Mouse (Mus musculus) lung, postnatal 0 days (tissue): ENCODE data around the gene Iscu. TPM values are rescaled to one million over a fixed set of nuclear protein-coding genes. Genes with fewer than 3 reads are reported as not detected.
A peak's percentile ranks its signal among the peaks of the same experiment; 100 is the strongest.

Source experiments
- ATAC-seq: fragments of 200-750 bp; cut with Nextera tagmentation; 2 replicates; pipeline ENCODE4 v1.8.0; 2017; ENCODE audit warnings: moderate library complexity
- DNase-seq: peaks from one replicate; pipeline ENCODE4 v3.0.0-alpha.2; 2016; ENCODE audit warnings: low spot score
- H3K27ac ChIP-seq: fragments of 300-500 bp; sonication (generic); 2 replicates; pipeline ENCODE4 v1.5.1; 2014; ENCODE audit warnings: antibody characterized with exemption, mild to moderate bottlenecking, low read length, mixed read lengths
- H3K27me3 ChIP-seq: fragments of 300-500 bp; sonication (generic); replicated peaks from 2 replicates; pipeline ENCODE4 v1.6.1; 2014; ENCODE audit warnings: low read length, mixed read lengths; ENCODE audit not compliant: insufficient read depth
- H3K36me3 ChIP-seq: fragments of 300-500 bp; sonication (generic); 2 replicates; pipeline ENCODE4 v1.6.1; 2014; ENCODE audit warnings: low read length, mixed read lengths; ENCODE audit not compliant: insufficient read depth
- H3K4me1 ChIP-seq: fragments of 300-500 bp; sonication (generic); 2 replicates; pipeline ENCODE4 v1.6.1; 2014; ENCODE audit warnings: antibody characterized with exemption, low read depth, low read length, mixed read lengths; ENCODE audit not compliant: insufficient read depth
- H3K4me2 ChIP-seq: fragments of 300-500 bp; sonication (generic); replicated peaks from 2 replicates; pipeline ENCODE4 v1.6.1; 2014; ENCODE audit warnings: low read depth, mild to moderate bottlenecking, low read length, moderate library complexity, mixed read lengths
- H3K4me3 ChIP-seq: fragments of 300-500 bp; sonication (generic); 2 replicates; pipeline ENCODE4 v1.5.1; 2014; ENCODE audit warnings: low read depth, low read length
- H3K9ac ChIP-seq: fragments of 300-500 bp; sonication (generic); replicated peaks from 2 replicates; pipeline ENCODE4 v1.6.1; 2014; ENCODE audit warnings: low read depth, mild to moderate bottlenecking
- H3K9me3 ChIP-seq: fragments of 300-500 bp; sonication (generic); 2 replicates; pipeline ENCODE4 v1.6.1; 2016; ENCODE audit warnings: low read length, mixed read lengths
- CTCF ChIP-seq: IDR thresholded peaks from 2 replicates; pipeline ENCODE4 v1.5.1; 2016; ENCODE audit warnings: antibody characterized with exemption, mild to moderate bottlenecking
- EP300 ChIP-seq: IDR thresholded peaks from 2 replicates; pipeline ENCODE4 v1.6.1; 2016; ENCODE audit warnings: antibody characterized with exemption, mild to moderate bottlenecking, control low read depth
- WGBS: fragments of 180-500 bp; shearing (Covaris S2); extraction: QIAGEN DNeasy Blood & Tissue Kit; methylation state at CpG from one replicate; pipeline ENCODE4 v1.1.7; 2014; 5-methylcytosine and 5-hydroxymethylcytosine counted together
- polyA plus RNA-seq: library from polyadenylated mRNA; unstranded; fragments of >200 nt; fragmentation: Nextera tagmentation; extraction: Ambion mirVana; gene quantifications from 2 replicates; pipeline ENCODE4 v1.2.1, GENCODE M21; 2015

Iscu gene
- polyA plus RNA-seq, 1 experiment from 2014 or later = 225 TPM

DNA sequence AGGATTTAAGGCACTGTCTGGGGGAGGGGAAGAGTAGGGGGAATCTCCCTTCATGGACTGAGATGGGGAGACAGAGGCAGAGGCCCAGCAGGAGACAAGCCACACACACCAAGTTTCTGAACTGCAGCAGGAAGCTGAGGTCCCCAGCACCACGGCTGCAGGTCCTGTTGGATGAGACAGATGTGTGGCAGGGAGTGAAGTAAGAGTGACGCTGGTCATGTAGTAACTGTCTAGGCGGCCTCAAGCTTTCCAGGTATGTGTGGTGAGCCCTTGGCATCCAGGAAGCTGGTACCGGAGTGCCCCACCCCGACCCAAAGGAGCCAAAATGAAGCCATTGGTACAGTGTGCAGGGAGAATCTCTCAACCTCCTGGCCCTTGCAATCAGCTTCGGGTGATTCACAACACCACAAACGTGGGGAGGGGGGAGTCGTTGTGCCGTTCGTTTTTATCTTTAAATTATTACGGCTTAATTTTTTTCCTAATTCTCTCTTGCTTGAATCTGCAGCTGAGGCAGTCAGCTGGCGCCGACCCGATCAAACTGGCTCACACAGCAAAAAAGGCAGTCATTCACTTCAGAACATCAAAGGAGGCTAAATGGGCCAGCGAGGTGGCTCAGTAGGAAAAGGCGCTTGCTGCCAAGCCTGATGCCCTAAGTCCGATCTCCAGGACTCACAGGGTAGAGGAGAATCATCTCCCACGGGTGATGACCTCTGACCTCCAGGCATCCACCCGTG lies 24.8 kb downstream of the Iscu start:
- H3K27ac ChIP-seq = no peak overlapping the region; the same call in 1 of the 2 replicates
- H3K4me2 ChIP-seq = peak overlapping the region; percentile 46
- 23% methylated on average over 19 of the region's 19 CpGs for WGBS
- H3K4me1 ChIP-seq = peaks cover 8% of the 10 kb centered on the region; the same call in 1 of the 2 replicates
- ATAC-seq (no peak), DNase-seq (no peak)
- H3K4me3 ChIP-seq = no peak overlapping the region
- H3K27me3 ChIP-seq = no peaks in the 10 kb centered on the region
- TF ChIP-seq EP300 = no peak
- TF ChIP-seq CTCF = no peak
- no peaks in the 10 kb centered on the region for H3K36me3 ChIP-seq
- H3K9me3 ChIP-seq = no peaks in the 10 kb centered on the region
- H3K9ac ChIP-seq = no peak overlapping the region

DNA sequence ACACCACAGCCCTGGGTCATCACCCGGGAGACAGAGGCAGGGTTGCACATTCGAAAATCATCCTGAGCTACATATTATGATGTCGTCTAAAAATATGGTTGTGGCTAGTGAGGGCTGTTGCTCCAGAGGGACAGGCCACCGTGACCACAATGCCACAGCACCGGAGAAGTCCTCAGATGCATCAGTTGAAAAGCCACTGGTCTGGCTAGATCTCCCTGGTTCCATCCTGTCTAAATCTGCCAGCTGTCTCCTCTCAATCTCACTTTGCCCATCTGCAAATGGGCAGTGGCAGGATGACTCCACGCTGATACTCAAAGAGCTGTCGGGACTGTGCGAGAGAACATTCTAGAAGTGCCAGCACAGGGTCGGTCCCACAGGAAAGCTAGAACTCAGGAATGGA lies 26.0 kb downstream of the Iscu start:
- H3K27me3 ChIP-seq = no peaks in the 10 kb centered on the region
- no peak for DNase-seq
- peak overlapping the region; percentile 33; the same call in 1 of the 2 replicates for H3K4me3 ChIP-seq
- H3K9ac ChIP-seq = no peak overlapping the region
- ATAC-seq = no peak
- no peak overlapping the region for H3K27ac ChIP-seq
- H3K4me2 ChIP-seq = peak overlapping the region; percentile 46
- 56% methylated on average over 9 of the region's 9 CpGs for WGBS
- H3K9me3 ChIP-seq = no peaks in the 10 kb centered on the region
- no peaks in the 10 kb centered on the region for H3K36me3 ChIP-seq
- H3K4me1 ChIP-seq = 0 out of 2 replicates have a peak, but pooled peaks cover 8% of the 10 kb centered on the region
- TF ChIP-seq CTCF = no peak
- no peak for TF ChIP-seq EP300

DNA sequence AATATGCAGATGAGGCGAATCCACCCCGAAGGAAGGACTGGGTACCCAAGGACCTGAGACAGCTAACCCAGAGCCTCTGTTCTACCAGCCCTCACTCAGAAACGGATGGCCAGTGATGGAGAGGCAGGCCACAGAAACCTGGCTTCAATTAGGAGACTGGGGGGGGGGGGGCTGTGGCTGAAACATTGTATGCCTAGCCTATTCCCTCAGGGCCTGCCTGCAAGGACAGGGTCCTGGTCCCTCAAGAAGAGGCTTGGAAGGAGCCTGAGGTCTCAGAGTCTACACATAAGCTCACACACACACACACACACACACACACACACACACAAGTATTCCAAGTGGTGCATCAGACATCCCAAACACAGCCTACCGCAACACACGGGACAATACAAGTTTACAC lies 27.1 kb downstream of the Iscu start:
- Histone ChIP-seq H3K4me1 (0 out of 2 replicates have a peak, but pooled peaks cover 8% of the 10 kb centered on the region), H3K9me3 (no peaks in the 10 kb centered on the region), H3K9ac (no peak overlapping the region), H3K27ac (peak overlapping the region; percentile 59), H3K4me3 (peak overlapping the region; percentile 33), H3K36me3 (no peaks in the 10 kb centered on the region), H3K4me2 (peak overlapping the region; percentile 46), H3K27me3 (no peaks in the 10 kb centered on the region)
- 36% methylated on average over 5 of the region's 5 CpGs for WGBS
- DNase-seq (no peak), ATAC-seq (peak; percentile 1; the same call in 1 of the 2 replicates)
- TF ChIP-seq EP300 (no peak), CTCF (no peak)

DNA sequence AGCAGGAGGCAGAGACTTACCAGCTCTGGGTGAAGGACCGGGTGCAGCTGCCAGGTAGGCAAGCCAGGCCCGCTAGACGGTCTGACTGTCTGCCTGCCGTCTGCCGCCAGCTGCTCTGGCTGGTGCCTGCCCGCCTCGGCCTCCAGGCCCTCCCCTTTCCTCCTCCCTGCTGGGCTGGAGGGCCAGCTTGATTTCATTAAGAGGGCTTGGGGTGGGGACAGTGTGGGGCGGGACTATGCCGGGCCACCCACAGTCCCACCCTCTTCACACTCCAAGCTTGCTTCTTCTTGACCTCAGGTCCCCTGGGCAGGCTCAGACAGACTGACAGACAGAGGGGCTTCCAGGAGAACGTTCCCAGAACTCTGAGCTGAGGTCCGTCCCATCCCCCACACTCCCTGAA lies 27.7 kb downstream of the Iscu start, which contains the start of gene Tmem119:
Gene Tmem119, minus strand, starts transcription at position 237 of the 400 bp plus-strand sequence.
- peak; percentile 90 for DNase-seq
- H3K9me3 ChIP-seq = no peaks in the 10 kb centered on the region
- 0% methylated on average over 11 of the region's 11 CpGs for WGBS
- 0 out of 2 replicates have a peak, but pooled peaks cover 8% of the 10 kb centered on the region for H3K4me1 ChIP-seq
- no peak; the same call in 1 of the 2 replicates for TF ChIP-seq EP300
- no peak for TF ChIP-seq CTCF
- H3K4me3 ChIP-seq = peak within 1 kb of the TSS; percentile 33
- peak within 1 kb of the TSS; percentile 46 for H3K4me2 ChIP-seq
- no peak within 1 kb of the TSS; the same call in 1 of the 2 replicates for H3K9ac ChIP-seq
- ATAC-seq = peak; percentile 93
- H3K27me3 ChIP-seq = no peaks in the 10 kb centered on the region
- no peaks in the 10 kb centered on the region for H3K36me3 ChIP-seq
- H3K27ac ChIP-seq = peak within 1 kb of the TSS; percentile 59

DNA sequence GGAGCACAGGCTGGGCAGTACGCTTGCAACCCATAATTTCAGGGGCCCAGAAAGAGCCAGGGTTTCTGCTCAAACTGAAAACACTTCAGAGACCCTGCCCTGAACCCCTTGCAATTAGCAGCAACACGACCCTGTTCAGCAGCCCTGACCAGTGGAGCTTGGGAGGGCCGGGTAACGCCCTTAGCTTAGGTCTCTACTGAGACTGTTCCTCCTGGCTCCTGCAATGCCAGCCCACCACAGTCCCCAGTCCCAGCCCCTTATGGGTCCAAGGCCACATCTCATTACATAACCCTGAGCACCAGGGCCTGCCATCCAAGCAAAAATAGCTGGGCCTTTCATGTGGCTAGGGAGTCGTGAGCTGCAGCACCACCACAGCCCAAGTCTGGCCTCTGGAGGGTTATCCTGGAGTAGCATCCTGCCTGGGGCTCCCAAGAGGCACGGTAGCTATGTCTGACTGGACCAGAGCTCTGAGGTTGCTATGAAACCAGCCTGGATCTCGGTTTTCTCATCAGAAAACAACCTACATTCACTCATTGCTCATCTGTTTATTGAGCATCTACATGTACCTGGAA lies 31.9 kb downstream of the Iscu start:
- DNase-seq (no peak), ATAC-seq (no peak)
- 56% methylated on average over 7 of the region's 7 CpGs for WGBS
- no peak overlapping the region for H3K4me3 ChIP-seq
- H3K27me3 ChIP-seq = no peaks in the 10 kb centered on the region
- H3K36me3 ChIP-seq = no peaks in the 10 kb centered on the region
- H3K9me3 ChIP-seq = no peaks in the 10 kb centered on the region
- TF ChIP-seq CTCF = peak; percentile 25; the same call in 1 of the 2 replicates
- no peak for TF ChIP-seq EP300
- H3K4me1 ChIP-seq = no peaks in the 10 kb centered on the region
- no peak overlapping the region for H3K27ac ChIP-seq
- H3K4me2 ChIP-seq = no peak overlapping the region
- H3K9ac ChIP-seq = no peak overlapping the region

DNA sequence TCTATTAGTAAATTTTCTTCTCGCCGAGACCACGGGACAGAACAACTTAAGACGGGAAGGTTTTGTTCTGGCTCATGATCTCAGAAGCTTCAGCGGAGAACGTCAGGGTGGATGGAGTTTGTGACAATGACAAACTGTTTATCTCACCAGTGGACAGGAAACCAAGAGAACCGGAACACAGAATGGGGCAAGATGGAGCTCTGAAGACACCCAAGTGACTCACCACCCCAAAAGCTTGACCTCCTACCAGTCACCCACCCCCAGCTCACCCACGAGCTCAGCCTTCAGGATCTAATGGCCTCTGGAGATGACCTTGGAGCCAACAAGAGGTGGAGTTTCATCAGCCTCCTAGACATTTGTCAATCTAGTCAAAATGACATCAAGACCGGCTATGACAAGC lies 32.8 kb downstream of the Iscu start:
- no peak overlapping the region for H3K4me3 ChIP-seq
- H3K27me3 ChIP-seq = no peaks in the 10 kb centered on the region
- no peaks in the 10 kb centered on the region for H3K36me3 ChIP-seq
- no peak overlapping the region for H3K27ac ChIP-seq
- H3K9me3 ChIP-seq = no peaks in the 10 kb centered on the region
- no peak overlapping the region for H3K9ac ChIP-seq
- TF ChIP-seq CTCF (no peak), EP300 (no peak)
- DNase-seq (peak; percentile 41), ATAC-seq (no peak)
- 68% methylated on average over 9 of the region's 9 CpGs for WGBS
- H3K4me1 ChIP-seq = no peaks in the 10 kb centered on the region
- no peak overlapping the region for H3K4me2 ChIP-seq
